Mouse (Mus musculus) liver, embryonic 16.5 days (tissue): ENCODE measurements around the gene Prkag3. TPM values are rescaled to one million over a fixed set of nuclear protein-coding genes. Genes with fewer than 3 reads are reported as not detected.

ENCODE experiments used
- ATAC-seq: fragments of 200-750 bp; cut with Nextera tagmentation; 2 replicates; pipeline ENCODE4 v1.8.0; 2017; ENCODE audit warnings: low read depth, mild to moderate bottlenecking, moderate number of reproducible peaks, moderate library complexity
- H3K27ac ChIP-seq: fragments of 300-500 bp; sonication (generic); 2 replicates; pipeline ENCODE4 v1.5.1; 2014; ENCODE audit warnings: mild to moderate bottlenecking, low read length
- H3K27me3 ChIP-seq: fragments of 300-500 bp; sonication (generic); 2 replicates; pipeline ENCODE4 v1.6.1; 2014; ENCODE audit warnings: low read depth, low read length, mixed read lengths; ENCODE audit not compliant: control insufficient read depth, insufficient read depth
- H3K36me3 ChIP-seq: fragments of 300-500 bp; sonication (generic); 2 replicates; pipeline ENCODE4 v1.6.1; 2014; ENCODE audit warnings: mild to moderate bottlenecking; ENCODE audit not compliant: control insufficient read depth, insufficient read depth
- H3K4me1 ChIP-seq: fragments of 300-500 bp; sonication (generic); 2 replicates; pipeline ENCODE4 v1.6.1; 2014; ENCODE audit warnings: low read depth, low read length, mixed read lengths; ENCODE audit not compliant: control insufficient read depth
- H3K4me2 ChIP-seq: fragments of 300-500 bp; sonication (generic); 2 replicates; pipeline ENCODE4 v1.6.1; 2014; ENCODE audit warnings: low read depth, low read length, mixed read lengths
- H3K4me3 ChIP-seq: fragments of 300-500 bp; sonication (generic); 2 replicates; pipeline ENCODE4 v1.5.1; 2014; ENCODE audit warnings: low read depth, mild to moderate bottlenecking, low read length
- H3K9ac ChIP-seq: fragments of 300-500 bp; sonication (generic); 2 replicates; pipeline ENCODE4 v1.6.1; 2014; ENCODE audit warnings: low read depth, low read length
- H3K9me3 ChIP-seq: fragments of 300-500 bp; sonication (generic); replicated peaks from 2 replicates; pipeline ENCODE4 v1.6.1; 2016; ENCODE audit warnings: low read length; ENCODE audit not compliant: control insufficient read depth
- WGBS: fragments of 180-500 bp; shearing (Covaris S2); extraction: QIAGEN DNeasy Blood & Tissue Kit; methylation state at CpG from one replicate; pipeline ENCODE4 v1.1.7; 2014; ENCODE audit not compliant: insufficient replicate concordance; 5-methylcytosine and 5-hydroxymethylcytosine counted together
- polyA plus RNA-seq: library from polyadenylated mRNA; unstranded; fragments of >200 nt; fragmentation: Nextera tagmentation; extraction: Ambion mirVana; gene quantifications from 2 replicates; pipeline ENCODE4 v1.2.1, GENCODE M21; 2015

The Prkag3 gene
- polyA plus RNA-seq, 1 experiment from 2014 or later = 0.19 TPM

DNA sequence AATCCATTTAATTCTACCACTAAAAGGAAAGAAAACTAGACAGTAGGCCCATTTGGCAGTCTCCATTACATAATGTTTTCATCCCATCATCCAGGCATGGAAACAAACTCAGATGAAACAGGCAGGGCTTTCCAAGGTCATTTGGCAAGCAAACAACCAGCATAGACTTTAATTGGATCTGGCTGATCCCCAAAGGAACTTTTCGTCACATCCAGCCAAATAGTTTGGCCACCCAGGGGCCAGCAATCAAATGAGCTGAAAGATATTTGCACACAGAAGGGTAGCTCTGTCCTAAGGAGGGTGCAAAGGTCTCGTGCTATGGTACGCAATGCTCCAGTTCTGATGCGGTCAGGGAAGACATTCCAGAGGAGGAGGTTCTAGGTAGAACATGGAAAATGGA is 1.7 kb upstream of the Prkag3 start:
- Histone ChIP-seq H3K4me1 (no peaks in the 10 kb centered on the region; the same call in 1 of the 2 replicates), H3K4me3 (no peak overlapping the region), H3K27me3 (no peaks in the 10 kb centered on the region; the same call in 1 of the 2 replicates), H3K9ac (no peak overlapping the region), H3K4me2 (no peak overlapping the region), H3K27ac (no peak overlapping the region), H3K36me3 (no peaks in the 10 kb centered on the region), H3K9me3 (no peaks in the 10 kb centered on the region)
- WGBS = 60% methylated on average over 4 of the region's 4 CpGs
- no peak for ATAC-seq

DNA sequence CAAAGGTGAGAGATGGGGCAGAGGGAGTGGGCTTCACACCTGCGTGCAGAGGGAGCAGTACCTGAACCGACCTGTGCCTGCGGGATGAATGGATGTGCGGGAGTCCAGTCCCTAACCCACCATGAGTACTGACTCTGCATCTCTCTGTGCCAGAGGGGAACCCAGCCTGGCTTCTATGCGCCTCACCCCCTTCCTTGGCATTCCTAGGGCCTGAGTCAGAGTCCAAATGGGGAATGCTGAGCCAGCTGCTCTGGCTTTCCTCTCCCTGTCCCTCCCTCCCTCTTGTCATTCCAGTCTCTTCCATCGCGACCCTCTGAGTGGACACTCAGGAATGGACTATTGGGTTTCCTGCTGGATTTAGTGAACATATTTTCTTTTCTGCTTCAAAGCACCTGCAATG is 280 bp upstream of the Prkag3 start:
- Histone ChIP-seq H3K4me2 (no peak overlapping the region), H3K9ac (no peak overlapping the region), H3K27me3 (no peaks in the 10 kb centered on the region; the same call in 1 of the 2 replicates), H3K27ac (no peak overlapping the region), H3K4me1 (no peaks in the 10 kb centered on the region; the same call in 1 of the 2 replicates), H3K36me3 (no peaks in the 10 kb centered on the region), H3K4me3 (no peak overlapping the region), H3K9me3 (no peaks in the 10 kb centered on the region)
- no peak for ATAC-seq
- 49% methylated on average over 7 of the region's 7 CpGs for WGBS

DNA sequence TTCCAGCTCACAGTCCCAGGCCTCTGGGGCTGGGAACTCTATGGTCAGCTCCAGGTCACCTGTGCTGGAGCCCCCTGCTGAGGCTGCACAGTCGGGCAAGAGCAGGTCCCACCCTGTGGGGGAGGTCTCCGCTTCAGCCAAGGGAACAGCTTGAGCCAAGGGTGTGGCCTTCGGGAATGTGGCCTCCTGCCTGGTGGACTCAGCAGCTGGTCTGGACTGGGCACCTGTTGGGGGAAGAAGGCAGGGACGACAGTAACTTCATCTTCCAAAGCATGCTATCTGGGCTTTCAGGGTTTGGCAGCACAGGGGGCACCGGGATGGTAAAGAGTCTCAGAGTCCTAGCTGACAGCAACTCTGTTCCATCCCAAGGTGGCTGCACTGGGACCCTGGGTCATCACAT is 1.7 kb downstream of the Prkag3 start:
- Histone ChIP-seq H3K9ac (no peak overlapping the region), H3K4me1 (no peaks in the 10 kb centered on the region; the same call in 1 of the 2 replicates), H3K27ac (no peak overlapping the region), H3K4me3 (no peak overlapping the region), H3K36me3 (no peaks in the 10 kb centered on the region), H3K27me3 (no peaks in the 10 kb centered on the region; the same call in 1 of the 2 replicates), H3K9me3 (no peaks in the 10 kb centered on the region), H3K4me2 (no peak overlapping the region)
- 56% methylated on average over 5 of the region's 5 CpGs for WGBS
- no peak for ATAC-seq

DNA sequence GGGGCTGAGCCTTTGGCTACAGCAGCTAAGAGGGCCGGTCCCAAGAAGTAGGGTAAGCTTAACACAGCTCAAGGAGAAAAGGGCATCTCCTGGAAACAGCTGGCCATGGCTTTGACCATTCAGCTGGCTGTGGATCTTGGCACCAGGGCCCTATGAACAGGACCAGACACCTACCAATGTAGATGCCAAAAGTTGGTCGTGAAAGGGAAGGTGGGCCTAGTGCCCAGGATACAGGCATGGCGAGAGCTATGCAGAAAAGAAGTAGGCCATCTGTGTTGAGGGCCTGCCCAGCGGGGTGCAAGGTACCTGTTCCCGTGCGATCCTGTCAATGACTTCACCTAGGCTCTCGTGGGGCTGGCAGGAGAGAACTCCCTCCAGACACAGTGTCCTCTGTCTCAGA is 8.2 kb downstream of the Prkag3 start:
- Histone ChIP-seq H3K4me3 (no peak overlapping the region), H3K27ac (no peak overlapping the region), H3K27me3 (no peaks in the 10 kb centered on the region), H3K36me3 (no peaks in the 10 kb centered on the region), H3K4me2 (no peak overlapping the region), H3K9me3 (no peaks in the 10 kb centered on the region), H3K9ac (no peak overlapping the region), H3K4me1 (no peaks in the 10 kb centered on the region)
- 52% methylated on average over 7 of the region's 7 CpGs for WGBS
- no peak for ATAC-seq

DNA sequence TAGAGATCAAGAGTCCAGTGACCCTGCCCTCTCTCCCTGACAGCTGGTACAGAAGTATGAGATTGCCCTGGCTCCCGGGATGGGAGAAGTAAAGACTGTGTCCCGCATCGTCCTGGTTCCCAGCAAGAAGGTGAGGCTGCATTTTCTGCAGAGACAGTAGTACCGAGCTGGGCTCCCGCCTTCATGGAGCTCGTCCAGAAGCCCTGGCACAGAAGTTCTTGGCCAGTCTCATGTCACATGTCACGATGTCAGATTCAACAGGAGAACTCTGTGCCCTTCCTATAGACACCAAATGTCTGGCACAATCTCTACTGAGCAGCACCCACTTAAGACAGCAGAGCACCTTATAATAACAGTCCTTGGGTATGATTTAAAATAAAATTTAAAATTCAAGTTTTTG is 11.5 kb downstream of the Prkag3 start:
- Histone ChIP-seq H3K4me3 (no peak overlapping the region), H3K4me1 (no peaks in the 10 kb centered on the region), H3K27me3 (no peaks in the 10 kb centered on the region), H3K4me2 (no peak overlapping the region), H3K9me3 (no peaks in the 10 kb centered on the region), H3K27ac (no peak overlapping the region), H3K36me3 (no peaks in the 10 kb centered on the region), H3K9ac (no peak overlapping the region)
- ATAC-seq = no peak
- WGBS = 67% methylated on average over 7 of the region's 7 CpGs

DNA sequence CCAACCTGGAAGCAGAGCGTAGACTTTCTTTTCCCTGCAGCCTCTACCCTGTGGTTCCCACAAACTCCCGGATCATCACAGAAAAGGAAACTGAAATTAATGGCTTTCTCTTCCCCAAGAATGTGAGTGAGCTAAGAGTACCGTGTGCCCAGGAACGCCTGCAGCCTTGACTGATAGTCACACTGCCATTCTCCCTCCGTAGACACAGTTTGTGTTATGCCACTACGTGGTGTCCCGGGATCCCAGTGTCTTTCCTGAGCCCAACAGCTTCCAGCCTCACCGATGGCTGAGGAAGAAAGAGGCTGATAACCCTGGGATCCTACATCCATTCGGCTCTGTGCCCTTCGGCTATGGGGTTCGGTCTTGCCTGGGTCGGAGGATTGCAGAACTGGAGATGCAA is 12.0 kb downstream of the Prkag3 start:
- ATAC-seq = no peak
- H3K27me3 ChIP-seq = no peaks in the 10 kb centered on the region
- no peaks in the 10 kb centered on the region for H3K36me3 ChIP-seq
- H3K9ac ChIP-seq = no peak overlapping the region
- 71% methylated on average over 12 of the region's 12 CpGs for WGBS
- no peak overlapping the region for H3K4me2 ChIP-seq
- H3K9me3 ChIP-seq = no peaks in the 10 kb centered on the region
- no peak overlapping the region for H3K27ac ChIP-seq
- no peaks in the 10 kb centered on the region for H3K4me1 ChIP-seq
- no peak overlapping the region for H3K4me3 ChIP-seq

DNA sequence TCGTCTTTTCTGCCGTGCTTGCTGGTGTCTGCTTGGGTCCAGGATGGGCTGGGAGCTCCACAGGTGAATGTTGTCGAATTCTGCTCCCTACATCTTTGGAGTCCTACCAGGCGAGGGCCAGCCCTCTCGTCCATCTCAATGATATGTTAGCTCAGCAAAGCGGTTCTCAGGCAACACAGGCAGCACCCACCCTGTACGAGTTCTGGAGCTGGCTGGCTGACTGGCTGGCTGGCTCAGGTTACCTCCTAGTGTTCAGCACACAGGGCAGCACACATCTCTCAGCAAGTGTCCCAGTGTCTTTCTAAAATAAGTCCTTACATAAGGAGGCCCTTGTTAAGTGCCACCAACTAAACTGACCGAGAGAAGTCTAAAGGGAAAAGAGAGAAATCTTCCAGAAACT is 20.6 kb downstream of the Prkag3 start:
- H3K36me3 ChIP-seq = no peaks in the 10 kb centered on the region
- H3K27ac ChIP-seq = no peak overlapping the region
- H3K9ac ChIP-seq = no peak overlapping the region
- H3K27me3 ChIP-seq = no peaks in the 10 kb centered on the region
- ATAC-seq = no peak
- 57% methylated on average over 8 of the region's 8 CpGs for WGBS
- H3K4me2 ChIP-seq = no peak overlapping the region
- no peak overlapping the region for H3K4me3 ChIP-seq
- H3K4me1 ChIP-seq = no peaks in the 10 kb centered on the region
- H3K9me3 ChIP-seq = no peaks in the 10 kb centered on the region

DNA sequence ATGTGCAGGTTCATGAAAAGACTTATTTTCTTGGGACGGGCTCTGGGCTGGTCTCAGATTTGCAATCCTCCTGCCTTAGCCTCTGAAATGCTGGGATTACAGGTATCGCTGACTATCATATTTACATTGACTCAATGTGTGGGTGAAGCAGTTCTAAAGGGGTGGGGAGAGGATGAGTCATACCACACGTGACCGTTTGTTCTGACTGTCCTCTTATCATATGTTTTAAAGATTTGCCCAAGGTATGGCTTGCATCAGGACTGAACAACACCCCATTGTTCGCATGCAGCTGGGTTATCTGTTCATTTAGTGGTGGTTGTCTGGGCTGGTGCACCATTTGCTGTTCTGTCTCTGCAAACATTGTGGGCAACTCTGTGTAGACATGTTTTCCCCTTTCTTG is 22.3 kb downstream of the Prkag3 start:
- no peaks in the 10 kb centered on the region for H3K9me3 ChIP-seq
- no peaks in the 10 kb centered on the region for H3K36me3 ChIP-seq
- no peak overlapping the region for H3K27ac ChIP-seq
- no peak overlapping the region for H3K9ac ChIP-seq
- WGBS = 38% methylated on average over 5 of the region's 5 CpGs
- no peak for ATAC-seq
- H3K4me3 ChIP-seq = no peak overlapping the region
- H3K4me1 ChIP-seq = no peaks in the 10 kb centered on the region
- H3K27me3 ChIP-seq = no peaks in the 10 kb centered on the region
- no peak overlapping the region for H3K4me2 ChIP-seq

DNA sequence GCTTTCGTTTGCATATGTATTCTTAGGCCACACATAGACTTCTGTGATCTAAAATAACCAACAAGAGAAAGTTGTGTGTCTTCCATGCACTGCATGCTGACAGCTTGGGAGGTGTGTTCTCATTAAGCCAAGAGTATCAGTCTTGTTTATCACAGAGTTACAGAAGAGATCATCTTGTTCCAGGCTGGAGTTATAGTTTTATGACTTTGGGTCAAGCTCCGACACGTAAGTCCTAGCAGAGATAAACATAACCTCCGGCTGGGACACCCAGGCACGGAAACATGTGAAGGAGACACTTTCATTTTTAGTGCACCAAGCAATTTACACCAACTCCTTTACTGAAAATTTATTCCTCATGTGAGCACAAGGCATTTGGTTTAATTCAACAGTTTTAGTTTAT is 22.9 kb downstream of the Prkag3 start:
- Histone ChIP-seq H3K27ac (no peak overlapping the region), H3K4me1 (no peaks in the 10 kb centered on the region), H3K27me3 (no peaks in the 10 kb centered on the region), H3K4me2 (no peak overlapping the region), H3K9me3 (no peaks in the 10 kb centered on the region), H3K4me3 (no peak overlapping the region), H3K36me3 (no peaks in the 10 kb centered on the region), H3K9ac (no peak overlapping the region)
- no peak for ATAC-seq
- WGBS = 62% methylated on average over 5 of the region's 5 CpGs

DNA sequence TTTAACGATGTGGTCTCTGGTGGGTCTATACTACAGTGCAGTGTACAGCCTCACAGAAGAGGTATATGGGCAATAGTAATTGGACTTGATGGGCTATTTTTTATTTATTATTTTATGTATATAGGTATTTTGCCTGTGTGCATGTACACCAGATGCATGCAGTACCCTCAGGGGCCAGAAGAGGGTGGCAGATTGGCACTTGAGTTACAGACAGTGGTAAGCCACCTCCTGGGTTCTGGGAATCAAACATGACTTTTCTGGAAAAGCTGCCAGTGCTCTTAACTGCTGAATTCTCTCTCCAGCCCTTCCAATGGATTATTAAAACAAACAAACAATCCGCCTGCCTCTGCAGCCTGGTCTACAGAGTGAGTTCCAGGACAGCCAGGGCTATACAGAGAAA is 25.3 kb downstream of the Prkag3 start:
- Histone ChIP-seq H3K4me3 (no peak overlapping the region), H3K27me3 (no peaks in the 10 kb centered on the region), H3K9ac (no peak overlapping the region), H3K9me3 (no peaks in the 10 kb centered on the region), H3K4me2 (no peak overlapping the region), H3K4me1 (no peaks in the 10 kb centered on the region), H3K36me3 (no peaks in the 10 kb centered on the region), H3K27ac (no peak overlapping the region)
- no peak for ATAC-seq
- 56% methylated on average over 2 of the region's 2 CpGs for WGBS
